Mouse (Mus musculus): ENCODE data around the gene Tpra1. TPM values are rescaled to one million over a fixed set of nuclear protein-coding genes. Genes with fewer than 3 reads are reported as not detected.

Gene Tpra1
- 100 to 1,000 TPM; 122 to 168 (median 148) TPM for total RNA-seq (2022)

DNA sequence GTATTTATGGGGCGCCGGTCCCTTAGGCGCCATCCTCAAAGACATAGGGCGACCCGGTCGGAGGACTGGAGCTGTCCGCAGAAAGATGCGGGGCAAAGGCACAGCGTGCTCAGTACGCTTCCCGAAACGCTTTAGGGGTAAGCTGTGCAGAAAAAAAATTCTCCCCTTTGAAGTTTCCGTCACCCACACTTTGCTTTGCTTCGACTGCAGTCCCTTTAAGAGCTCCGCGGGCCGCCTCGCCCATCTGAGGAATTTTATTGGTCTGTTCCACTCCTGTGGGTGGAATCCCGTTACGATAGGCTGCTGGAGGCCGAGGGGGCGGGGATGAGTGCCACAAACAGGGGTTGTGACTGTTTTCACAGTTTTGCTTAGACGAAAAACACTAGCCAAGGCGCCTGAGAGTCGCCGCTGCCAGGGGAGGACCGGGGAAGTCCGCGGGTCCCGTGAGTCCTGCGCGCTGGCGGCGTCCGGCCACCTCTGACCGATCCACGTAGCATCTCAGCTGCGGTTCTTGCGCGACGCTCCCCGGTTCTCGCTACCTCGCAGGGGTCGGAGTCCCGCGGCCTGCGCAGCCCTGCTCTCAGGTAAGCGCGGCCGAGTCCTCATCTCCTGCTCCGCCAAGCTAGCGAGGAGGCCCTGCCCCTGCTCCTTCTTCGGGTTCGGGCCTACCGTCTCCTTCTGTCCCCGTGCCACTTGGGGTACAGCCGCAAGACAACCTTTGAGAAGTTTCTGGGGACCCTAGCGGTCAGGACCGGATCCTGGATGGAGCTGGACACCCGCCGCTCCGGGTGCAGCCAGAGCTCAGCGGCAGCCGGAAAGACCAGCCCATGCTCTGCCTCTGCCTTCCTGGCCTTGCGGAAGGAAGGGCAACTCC is at the start of gene Tpra1:
TSS of gene Tpra1 (plus strand) at position 305 of the 874 bp plus-strand sequence.
- peak; percentile 95 for DNase-seq

DNA sequence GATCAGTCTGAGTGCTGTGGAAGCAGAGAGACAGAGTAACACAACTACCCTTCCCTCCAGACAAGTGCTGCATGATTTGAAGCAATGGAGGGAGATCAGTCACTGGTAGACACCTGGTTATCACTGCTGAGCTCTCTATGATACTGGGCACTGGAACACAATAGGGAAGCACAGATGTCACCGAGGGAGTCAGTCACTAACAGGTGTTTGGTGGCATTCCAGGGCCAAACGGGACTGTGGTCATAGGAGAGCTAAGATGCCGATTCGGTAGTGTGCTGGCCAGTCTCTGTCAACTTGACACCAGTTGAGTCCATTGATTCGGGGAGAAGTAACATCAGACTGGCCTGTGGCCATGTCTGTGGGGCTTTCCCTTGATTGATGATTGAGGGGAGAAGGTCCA is 47.5 kb upstream of the Tpra1 start:
- DNase-seq, result no peak

- DNase-seq, result no peak
These were observed 46.4 kb upstream of the Tpra1 start for GRCm38 (mm10) chr6:88855636-88856035.

DNA sequence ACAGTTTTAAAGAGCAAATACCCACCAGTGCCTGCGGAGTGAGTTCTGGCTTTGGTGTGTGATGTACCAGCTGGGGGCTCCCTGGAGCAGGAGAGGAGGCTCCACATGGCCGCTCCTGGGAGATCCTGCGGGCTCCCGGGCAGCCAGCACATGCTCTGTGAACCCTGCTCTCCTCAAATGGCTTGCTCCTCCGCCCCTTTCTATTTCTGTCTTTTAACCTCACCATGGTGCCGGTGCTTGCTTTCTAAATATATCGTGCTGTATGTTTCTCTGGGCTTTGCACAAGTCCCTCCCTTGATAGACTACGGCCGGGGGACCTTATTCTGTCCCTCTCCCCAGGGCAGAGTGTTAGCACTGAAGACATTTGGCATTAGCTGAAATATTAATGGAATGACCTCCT is 44.8 kb upstream of the Tpra1 start:
- DNase-seq, result no peak

GRCm38 (mm10) chr6:88857830-88858229 is 44.2 kb upstream of the Tpra1 start:
- no peak for DNase-seq

DNA sequence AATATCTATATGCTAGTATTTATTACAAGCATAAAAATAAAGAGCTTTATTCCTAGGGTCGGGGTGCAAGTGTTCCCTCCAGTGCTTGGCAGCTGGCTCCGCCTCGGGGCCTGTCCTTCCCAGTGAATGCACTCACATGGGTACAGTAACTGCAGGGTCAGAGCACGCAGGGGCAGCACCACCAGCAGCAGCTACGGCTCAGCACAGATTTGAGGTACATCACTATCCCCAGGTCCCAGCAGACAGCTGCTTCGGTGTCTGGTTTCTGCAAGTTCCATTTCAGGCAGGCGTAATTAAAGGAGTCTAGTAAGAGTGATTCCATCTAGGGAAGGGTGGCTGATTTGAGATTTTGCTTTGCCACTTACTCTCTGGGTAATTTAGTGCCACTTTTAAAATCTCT is 43.7 kb upstream of the Tpra1 start:
- DNase-seq, result no peak

GRCm38 (mm10) chr6:88860914-88861313 is 41.1 kb upstream of the Tpra1 start:
- DNase-seq, result no peak

GRCm38 (mm10) chr6:88865704-88866103 is 36.3 kb upstream of the Tpra1 start:
- no peak for DNase-seq

- peak; percentile 58 for DNase-seq
These were observed 32.6 kb upstream of the Tpra1 start for GRCm38 (mm10) chr6:88869459-88869858.

DNA sequence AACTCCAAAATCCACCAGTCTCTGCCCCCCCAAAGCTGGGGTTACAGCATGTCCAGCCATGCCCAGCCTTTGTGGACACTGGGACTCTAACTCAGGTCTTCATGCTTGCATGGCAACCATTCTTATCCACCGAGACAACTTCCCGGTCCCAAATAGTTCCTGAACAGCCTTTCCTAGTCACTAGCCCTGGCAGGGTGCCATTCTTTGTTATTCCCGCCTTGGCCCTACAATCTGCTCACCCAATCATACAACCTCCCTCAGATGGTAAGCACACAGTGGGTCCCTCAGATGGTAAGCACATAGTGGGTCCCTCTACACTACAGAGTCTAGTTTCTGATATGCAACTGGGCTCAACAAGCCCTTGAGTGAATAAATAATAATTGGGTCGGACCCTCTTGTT is 31.5 kb upstream of the Tpra1 start:
- no peak for DNase-seq

- DNase-seq, result no peak
These were observed 30.5 kb upstream of the Tpra1 start for GRCm38 (mm10) chr6:88871546-88871945.

GRCm38 (mm10) chr6:88872811-88873210 is 29.2 kb upstream of the Tpra1 start:
- no peak for DNase-seq

DNA sequence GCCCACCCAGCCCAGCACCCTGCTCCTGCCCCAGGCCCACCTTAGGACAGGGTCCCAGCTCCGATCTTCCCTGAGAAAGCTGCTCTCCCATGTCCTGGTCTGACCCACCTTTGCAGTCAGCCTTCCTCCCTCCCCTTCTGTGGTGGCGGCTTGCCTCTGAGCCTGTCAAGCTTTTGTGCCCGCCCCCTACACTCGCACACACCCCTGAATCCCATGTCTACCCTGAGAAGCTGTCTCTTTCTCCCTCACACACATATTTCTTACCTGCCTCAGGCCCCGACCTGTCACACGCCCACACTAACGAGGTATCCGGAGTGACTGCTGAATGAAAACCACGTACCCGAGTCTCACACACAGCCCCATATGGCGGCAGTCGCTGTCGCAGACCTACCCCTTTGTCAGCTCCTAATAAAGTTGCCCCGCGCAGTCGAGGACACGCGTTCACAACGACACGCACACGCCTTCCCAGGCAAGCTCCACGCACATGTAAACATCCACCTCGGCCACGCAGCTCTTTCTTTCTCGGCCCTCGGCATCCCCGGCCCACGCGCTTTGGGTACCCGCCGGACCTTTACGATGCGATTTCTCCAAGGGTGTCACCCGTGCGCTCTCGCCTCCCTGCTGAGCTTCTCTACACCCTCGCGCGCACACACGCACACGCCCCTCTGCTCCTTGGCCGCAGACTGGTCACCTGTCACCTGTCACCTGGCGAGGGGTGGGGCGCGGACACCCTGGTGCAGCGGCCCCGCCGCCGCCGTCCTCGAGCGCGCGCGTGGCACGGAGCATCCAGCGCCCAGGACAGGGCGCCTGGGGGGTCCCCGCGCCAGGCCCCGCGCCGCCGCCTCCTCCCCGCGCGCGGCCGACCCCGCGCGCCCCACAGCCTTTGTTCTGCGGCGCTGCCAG is 27.8 kb upstream of the Tpra1 start:
- DNase-seq, result no peak

DNA sequence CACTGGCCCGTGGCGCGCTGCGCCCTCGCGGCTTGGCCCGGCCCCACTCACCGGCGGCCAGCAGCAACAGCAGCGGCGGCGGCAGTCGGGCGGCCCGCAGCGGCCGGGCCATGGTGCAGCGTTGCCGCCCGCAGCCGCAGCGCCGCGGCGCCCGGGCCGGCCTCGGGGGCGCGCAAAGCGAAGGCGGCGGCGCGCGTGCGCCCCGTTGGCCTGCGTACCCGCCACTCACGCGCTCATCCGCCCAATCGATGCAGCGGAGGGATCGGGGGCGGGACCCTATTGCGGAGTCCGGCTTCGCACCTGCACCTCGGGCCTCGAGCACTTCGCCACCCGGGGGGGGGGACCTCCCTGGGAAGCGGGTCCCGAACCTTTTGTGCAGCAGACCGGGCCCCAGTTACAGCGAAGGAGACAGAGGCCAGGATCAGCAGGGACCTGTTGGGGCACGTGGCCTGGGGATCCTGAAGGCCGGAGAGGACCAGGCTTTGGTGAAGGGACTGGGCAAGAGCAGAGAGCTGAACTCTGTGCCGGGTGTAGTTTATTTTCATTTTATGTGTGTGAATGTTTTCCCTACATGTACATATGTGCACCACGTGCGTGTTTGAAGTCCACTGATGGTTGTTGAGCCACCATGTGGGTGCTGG is 27.1 kb upstream of the Tpra1 start, which contains the start of gene Podxl2:
TSS of gene Podxl2 (minus strand) at position 177 of the 641 bp plus-strand sequence.
- peak; percentile 60 for DNase-seq

GRCm38 (mm10) chr6:88879471-88879870 is 22.6 kb upstream of the Tpra1 start:
- DNase-seq, result no peak

GRCm38 (mm10) chr6:88881334-88881733 is 20.7 kb upstream of the Tpra1 start:
- DNase-seq, result no peak

- DNase-seq, result no peak
These were observed 17.9 kb upstream of the Tpra1 start for GRCm38 (mm10) chr6:88884195-88884594.

GRCm38 (mm10) chr6:88884690-88885089 is 17.4 kb upstream of the Tpra1 start:
- no peak for DNase-seq

DNA sequence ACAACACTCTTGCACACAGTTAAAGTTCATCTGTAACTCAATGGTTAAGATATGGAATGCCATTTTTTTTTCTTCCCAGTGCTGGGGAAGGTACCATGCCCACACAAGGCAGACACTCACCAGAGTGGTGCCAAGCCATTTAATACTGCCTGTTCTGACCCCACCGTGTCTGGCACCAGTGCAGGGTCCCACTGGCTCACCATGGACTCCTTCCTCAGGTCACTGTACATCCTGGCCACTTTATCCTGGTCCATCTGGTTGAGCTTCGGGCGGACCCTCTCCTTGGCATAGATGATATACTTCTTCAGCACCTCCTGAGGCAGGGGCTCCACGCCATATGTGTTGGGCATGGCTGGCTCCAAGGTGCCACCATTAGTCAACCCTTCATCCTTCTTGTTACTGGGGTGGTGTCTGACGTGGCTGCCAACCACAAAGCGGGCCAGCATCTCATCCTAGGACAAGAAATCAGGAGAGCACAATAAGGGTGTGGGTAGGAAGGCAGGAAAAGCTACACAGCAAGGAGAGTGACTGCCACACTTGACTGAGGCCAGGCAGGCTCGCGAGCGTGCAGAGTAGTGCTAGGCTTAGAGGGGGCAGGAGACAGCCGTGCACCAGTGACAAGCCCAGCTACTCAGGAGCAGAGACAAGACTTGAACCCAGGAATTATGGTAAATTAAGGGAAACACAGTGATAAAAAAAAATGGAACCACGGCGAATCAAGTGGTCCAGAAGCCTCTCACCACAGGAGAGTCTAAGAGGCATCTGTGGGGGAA is 16.2 kb upstream of the Tpra1 start:
- no peak for DNase-seq

DNA sequence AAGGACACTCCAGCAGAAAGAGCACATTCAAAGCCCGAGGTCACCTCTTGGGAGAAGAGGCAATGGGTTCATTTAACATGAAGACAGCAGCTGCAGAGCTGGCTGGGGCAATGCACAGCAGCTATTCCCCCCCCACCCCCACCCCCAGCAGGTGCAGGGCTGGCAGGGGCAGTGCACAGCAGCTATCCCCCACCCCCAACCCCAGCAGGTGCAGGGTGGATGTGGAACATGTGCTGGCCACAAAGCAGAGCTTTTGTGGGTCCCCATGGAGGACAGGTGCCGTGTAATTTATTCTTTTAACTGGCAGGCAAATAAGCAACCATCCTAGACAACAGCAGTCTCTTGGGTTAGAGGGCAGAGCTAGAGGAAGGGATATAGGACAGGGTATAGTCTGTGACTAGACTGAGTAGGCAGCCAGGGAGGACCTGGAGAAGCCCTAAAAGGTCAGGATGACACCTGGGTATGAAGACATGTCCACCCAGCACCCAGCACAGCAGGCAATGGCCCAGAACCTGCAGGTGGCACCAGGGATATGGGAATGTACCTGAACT is 15.6 kb upstream of the Tpra1 start:
- DNase-seq, result no peak

GRCm38 (mm10) chr6:88889410-88890042 is 12.5 kb upstream of the Tpra1 start:
- DNase-seq, result no peak

All from adrenal gland, adult 8-10 months (tissue).